Mouse (Mus musculus): ENCODE measurements at regions not wholly inside any gene's neighbourhood (a gene's known extent, or its start where the extent isn't known, plus 50 kb on each side); places are given as distances from the start of the nearest gene placed in this dataset.
"Not testable (repeated sequence)": the region's sequence is repeated elsewhere in the genome, so short reads cannot be mapped to it uniquely, and the experiment has no call there.

DNA sequence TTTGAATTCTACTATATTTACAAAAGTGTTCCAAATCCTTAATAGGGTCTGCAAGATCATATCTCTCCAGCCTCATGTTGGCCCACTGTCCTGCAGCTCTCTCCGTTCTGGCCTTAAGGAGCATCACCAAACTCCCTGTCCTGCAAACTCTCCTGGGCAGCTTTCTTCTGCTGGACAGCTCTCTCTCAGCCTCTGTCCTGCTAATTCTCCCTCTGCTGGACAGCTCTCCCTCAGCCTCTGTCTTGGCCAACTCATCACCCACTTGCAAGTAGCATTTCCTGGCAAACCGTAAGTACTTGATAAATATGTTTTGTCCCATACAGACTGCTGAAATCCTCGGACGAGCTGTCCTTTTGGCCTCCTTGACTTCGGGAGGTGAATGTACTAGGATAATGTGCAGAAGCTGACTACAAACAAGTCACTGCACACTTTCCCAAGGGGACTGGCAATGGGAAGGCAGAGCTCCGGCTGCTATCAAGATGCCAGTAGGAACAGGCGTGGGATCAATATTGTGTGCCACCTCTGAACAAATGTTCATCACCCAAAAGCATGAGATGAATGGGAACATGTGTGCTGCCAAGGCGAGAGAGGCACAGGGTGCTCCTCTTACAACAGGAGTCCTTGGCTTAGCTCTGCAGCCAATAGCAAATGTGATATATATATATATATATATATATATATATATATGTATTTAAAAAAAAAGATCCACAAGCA lies 108.1 kb upstream of the Gcfc2 start:
- peak in 1 of 2 experiments; percentile 29 for DNase-seq (ENCODE audit: low spot score in 2 of 2)

DNA sequence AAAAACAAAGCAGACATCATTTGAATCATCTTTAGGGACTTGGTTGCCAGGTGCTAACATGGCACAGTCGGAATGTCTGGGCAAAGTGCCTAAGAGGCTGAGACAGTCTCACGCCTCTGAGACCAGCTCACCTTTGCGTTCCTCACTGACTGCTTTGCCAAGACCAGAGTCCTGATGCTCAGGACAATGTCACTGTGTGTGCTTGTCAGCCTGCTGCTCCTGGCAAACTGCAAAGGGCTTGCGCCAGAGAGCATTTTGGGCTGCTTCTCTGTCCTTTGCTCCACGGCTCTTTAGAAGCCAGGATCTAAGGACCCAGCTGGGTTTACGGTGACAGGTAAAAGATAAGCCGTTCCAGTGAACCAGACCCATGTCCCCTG lies 107.5 kb upstream of the Gcfc2 start:
- no peak for DNase-seq (ENCODE audit: low spot score in 2 of 2)

DNA sequence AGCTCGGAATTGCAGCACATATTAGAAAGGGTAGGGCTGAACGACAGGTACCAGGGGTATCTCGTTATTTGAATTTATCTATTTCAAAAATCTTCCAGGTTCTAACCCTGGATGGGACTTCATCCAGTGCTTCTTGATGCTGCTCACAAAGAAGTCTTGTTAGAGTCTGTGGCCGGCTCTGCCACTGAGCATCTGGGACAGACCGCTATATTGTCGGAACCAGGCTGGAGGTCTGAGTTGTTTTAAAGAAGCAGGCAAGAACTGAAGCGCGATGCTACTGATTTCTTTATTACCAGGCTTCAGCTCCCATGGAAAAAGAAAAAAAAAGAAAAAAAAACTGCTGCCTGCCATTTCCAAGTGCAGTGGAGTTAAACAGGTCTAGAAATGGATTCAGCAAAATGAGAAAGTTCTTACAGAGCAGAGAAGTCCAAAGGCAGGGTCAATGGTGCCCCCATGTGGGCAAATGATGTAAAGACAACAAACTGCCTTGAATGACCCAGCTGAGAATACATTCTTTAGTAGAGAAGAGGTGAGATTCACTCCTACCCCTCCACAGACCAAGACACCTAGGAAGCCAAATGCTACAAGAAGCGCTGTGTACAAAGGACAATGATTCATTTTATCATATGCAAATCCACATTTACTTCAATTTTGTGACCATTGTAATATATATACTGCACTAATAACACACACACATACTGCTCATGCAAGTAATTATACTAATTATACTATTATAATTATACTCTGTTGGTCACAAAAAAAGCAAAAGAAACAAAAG lies 106.2 kb upstream of the Gcfc2 start:
- peak; percentile 75 to 78 for DNase-seq (ENCODE audit: low spot score in 2 of 2)

DNA sequence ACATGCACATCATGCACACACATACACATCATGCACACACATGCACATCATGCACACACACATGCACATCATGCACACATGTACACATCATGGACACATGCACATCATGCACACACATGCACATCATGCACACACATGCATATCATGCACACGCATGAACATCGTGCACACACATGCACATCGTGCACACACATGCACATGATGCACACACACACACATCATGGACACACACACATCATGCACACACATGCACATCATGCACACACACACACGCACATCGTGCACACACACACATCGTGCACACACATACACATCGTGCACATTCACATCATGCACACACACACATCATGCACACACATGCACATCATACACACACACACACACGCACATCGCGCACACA lies 104.9 kb upstream of the Gcfc2 start:
- DNase-seq (ENCODE audit: low spot score in 2 of 2): no peak

DNA sequence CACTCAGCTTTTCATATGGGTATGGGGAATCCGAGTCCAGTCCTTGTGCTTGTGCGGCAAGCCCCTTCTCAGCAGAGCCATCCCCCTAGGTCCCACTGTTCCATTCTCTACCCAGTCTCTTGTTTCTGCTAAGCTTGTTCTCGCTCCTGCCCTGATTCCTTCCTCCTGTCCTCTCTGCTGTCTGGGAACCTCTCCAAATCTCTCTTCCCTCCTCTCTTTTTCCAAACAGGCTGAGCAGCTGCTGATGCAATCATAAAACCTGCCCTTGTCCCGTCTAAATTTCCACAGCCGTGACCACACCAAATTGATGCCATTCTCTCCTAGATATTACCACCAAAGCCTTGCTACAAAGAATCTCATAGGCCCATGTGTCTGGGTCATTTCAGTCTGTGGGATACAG lies 103.4 kb upstream of the Gcfc2 start:
- peak in 1 of 2 experiments; percentile 35 for DNase-seq (ENCODE audit: low spot score in 2 of 2)

DNA sequence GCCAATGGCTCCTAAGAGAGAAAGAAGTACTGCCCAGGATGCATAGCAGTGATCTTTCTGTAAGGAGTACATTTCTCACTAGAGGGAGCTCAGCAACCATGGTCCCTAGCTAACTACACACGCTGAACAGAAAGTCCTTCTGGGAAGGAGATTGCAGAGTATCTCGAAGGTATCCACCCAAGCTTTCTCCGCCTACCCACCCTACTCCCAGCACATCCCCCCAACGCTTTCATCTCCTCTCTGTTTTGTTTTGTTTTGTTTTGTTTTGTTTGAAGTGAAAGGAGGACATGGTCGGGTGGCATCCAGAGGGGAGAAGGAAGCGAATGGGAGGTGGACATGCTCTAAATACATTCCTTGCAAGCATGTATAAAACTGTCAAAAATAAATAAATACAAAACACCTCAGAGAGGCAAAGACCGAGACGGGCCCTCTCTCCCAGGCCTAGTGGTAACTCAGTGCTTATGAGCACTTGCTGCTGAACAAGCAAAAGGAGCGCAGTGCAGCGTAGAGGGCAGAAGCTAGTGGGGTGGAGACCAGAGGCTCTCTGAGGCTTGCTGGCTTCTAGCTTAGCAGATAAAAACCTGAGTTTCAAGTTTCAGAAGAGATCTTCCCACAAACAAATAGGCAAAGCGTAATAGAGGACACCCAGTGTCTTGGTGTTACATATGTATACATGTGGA lies 83.9 kb upstream of the Gcfc2 start:
- peak in 1 of 2 experiments; percentile 27 for DNase-seq (ENCODE audit: low spot score in 2 of 2)

DNA sequence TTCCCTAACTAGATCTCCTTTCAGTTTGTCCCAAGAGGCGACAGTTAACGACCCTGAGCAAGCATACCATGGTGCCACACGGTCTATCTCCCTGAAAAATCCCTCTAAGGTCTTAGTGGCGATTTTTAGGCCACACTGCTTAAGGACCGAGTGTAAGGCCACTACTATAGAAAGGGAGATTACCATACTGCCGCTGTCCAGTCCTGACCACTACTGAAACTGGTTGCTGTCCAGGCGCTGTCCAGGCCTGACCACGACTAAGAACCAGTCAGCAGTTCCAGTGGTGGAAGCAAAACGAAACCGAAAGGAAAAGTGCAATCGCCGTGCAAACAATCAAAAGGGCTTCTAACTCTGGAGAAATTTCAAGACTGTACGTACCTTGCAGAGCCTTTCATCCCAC lies 55.3 kb upstream of the Gcfc2 start:
- not testable (repeated sequence) for DNase-seq (ENCODE audit: low spot score in 2 of 2)
